Comparison of ENCODE assay signal across 20 mouse cellular contexts in the genomic region with DNA sequence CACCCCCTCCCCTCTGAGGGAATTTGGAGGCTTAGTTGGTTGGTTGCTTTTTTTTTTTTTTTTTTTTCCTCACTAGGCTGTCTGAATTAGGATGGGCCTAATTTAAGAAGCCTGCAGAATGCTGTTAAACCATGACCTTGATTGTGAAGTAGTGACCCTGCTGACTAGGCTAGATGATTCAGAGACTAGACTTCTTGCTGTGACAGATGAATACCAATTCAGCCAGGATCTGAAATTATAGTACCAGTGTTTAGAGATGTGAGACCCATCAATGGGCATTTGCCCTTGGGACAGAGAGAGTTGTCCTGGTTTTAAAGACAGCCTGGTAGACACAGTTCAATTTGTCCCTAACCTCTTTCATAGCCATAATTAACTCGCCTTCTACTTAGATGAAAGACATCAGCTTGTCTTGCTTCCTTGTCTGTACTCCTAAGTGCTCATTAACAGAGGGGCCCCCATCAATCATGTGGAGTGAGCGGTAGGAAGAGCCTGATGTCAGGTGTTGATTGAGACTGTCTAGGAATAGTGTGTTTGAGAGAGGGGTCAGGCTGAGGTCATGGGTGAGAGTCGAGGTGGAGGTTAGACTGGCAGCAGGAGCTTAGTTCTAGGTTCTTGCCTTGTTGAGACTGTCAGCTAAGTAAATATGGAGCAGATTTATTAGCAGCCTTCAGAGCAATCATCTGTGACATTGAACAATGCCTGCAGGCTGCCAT. TPM values are rescaled to one million over a fixed set of nuclear protein-coding genes. Genes with fewer than 3 reads are reported as not detected.
A peak's percentile ranks its signal among the peaks of the same experiment; 100 is the strongest.
DNase-seq lines count a peak whose midpoint lies in the region; ATAC-seq lines count a peak whose summit lies in the region.
"Had no signal": no experiment of that assay in that cellular context is flagged by ENCODE, and none has a peak within 500 bp of the region (broad histone marks: within the 10 kb centered on the region; RNA-seq: fewer than 3 reads in every experiment).

No protein-coding gene starts in this region.

- H3K4me3 ChIP-seq in kidney, embryonic 14.5 days (ENCODE audit: low read length): no peak overlapping the region
- H3K4me3 ChIP-seq in neural tube, embryonic 12.5 days: no peak overlapping the region
- H3K4me3 ChIP-seq: embryonic facial prominence, embryonic 12.5 days; liver, embryonic 12.5 days had no signal

- 20% methylated on average over 3 of the region's 3 CpGs for WGBS in kidney, embryonic 14.5 days
- WGBS in neural tube, embryonic 12.5 days: 6% methylated on average over 3 of the region's 3 CpGs

- no peak for DNase-seq in kidney, postnatal 4 days
- DNase-seq in R1 (ENCODE audit: low read depth, low spot score): peak; percentile 16
- DNase-seq in embryo, embryonic 11 days: peak; percentile 66
- no peak for DNase-seq in lung, postnatal 36 days
- DNase-seq: cerebellum, adult 18-20 months; heart, adult 18-20 months; kidney, adult 2 months; layer of hippocampus, adult 9-11 months; lung, postnatal 10 days; midbrain, embryonic 14.5 days; right cerebral cortex, postnatal 25 days; thymus, postnatal 36 days had no signal

- no peaks in the 10 kb centered on the region for H3K27me3 ChIP-seq in kidney, embryonic 14.5 days (ENCODE audit: control insufficient read depth, insufficient read depth, low read length)
- peaks cover 15% of the 10 kb centered on the region for H3K27me3 ChIP-seq in neural tube, embryonic 12.5 days (replicated peaks)

- no peaks in the 10 kb centered on the region; the same call in 1 of the 2 replicates for H3K9me3 ChIP-seq in kidney, embryonic 14.5 days (ENCODE audit: control insufficient read depth, low read length)
- H3K9me3 ChIP-seq in neural tube, embryonic 12.5 days: 0 out of 2 replicates have a peak, but pooled peaks cover 3% of the 10 kb centered on the region
- H3K9me3 ChIP-seq: embryonic facial prominence, embryonic 12.5 days had no signal

- H3K36me3 ChIP-seq in kidney, embryonic 14.5 days (ENCODE audit: control insufficient read depth, insufficient read depth, low read length): no peaks in the 10 kb centered on the region
- no peaks in the 10 kb centered on the region for H3K36me3 ChIP-seq in neural tube, embryonic 12.5 days
- H3K36me3 ChIP-seq: embryonic facial prominence, embryonic 12.5 days; liver, embryonic 12.5 days had no signal

- ATAC-seq in kidney, embryonic 14.5 days (ENCODE audit: low FRiP score, low TSS enrichment): 0 out of 2 replicates have a peak, but pooled peaks have one; percentile 9
- ATAC-seq in neural tube, embryonic 12.5 days (ENCODE audit: low FRiP score, low read depth): 0 out of 2 replicates have a peak, but pooled peaks have one; percentile 34
- ATAC-seq in monocyte, adult 5-6 weeks (replicated peaks; ENCODE audit: insufficient number of reproducible peaks, low FRiP score, low TSS enrichment, poor library complexity, severe bottlenecking): no peak
- ATAC-seq: liver, embryonic 12.5 days had no signal

- no peak overlapping the region for H3K27ac ChIP-seq in kidney, embryonic 14.5 days (ENCODE audit: low read depth, low read length)
- H3K27ac ChIP-seq in neural tube, embryonic 12.5 days: no peak overlapping the region
- H3K27ac ChIP-seq: embryonic facial prominence, embryonic 12.5 days; liver, embryonic 12.5 days had no signal

- no peak overlapping the region for H3K9ac ChIP-seq in kidney, embryonic 14.5 days (ENCODE audit: low read depth, low read length)
- no peak overlapping the region for H3K9ac ChIP-seq in neural tube, embryonic 12.5 days
- H3K9ac ChIP-seq: embryonic facial prominence, embryonic 12.5 days; liver, embryonic 12.5 days had no signal

- peaks cover 8% of the 10 kb centered on the region; the same call in 1 of the 2 replicates for H3K4me1 ChIP-seq in kidney, embryonic 14.5 days (ENCODE audit: control insufficient read depth, insufficient read depth, low read length)
- peaks cover 23% of the 10 kb centered on the region for H3K4me1 ChIP-seq in neural tube, embryonic 12.5 days

- no peak overlapping the region for H3K4me2 ChIP-seq in kidney, embryonic 14.5 days (replicated peaks; ENCODE audit: low read depth, low read length)
- no peak overlapping the region for H3K4me2 ChIP-seq in neural tube, embryonic 12.5 days (replicated peaks)
- H3K4me2 ChIP-seq: embryonic facial prominence, embryonic 12.5 days; liver, embryonic 12.5 days had no signal

RNA-seq across cellular contexts. Expression of a gene that starts 13.3 kb away (rescaled TPM):
- 0.09 and 0.14 TPM in 2 replicates for polyA plus RNA-seq in kidney, embryonic 14.5 days (2014; fragmentation: Nextera tagmentation; extraction: Ambion mirVana)
- polyA plus RNA-seq in neural tube, embryonic 12.5 days (2016; fragmentation: Nextera tagmentation; extraction: Ambion mirVana): 0.22 and 0.46 TPM in 2 replicates
- total RNA-seq in monocyte, adult 5-6 weeks (2017): not detected in 3 replicates
- total RNA-seq: hematopoietic stem cell, adult 5-6 weeks had no signal

RNA-seq across cellular contexts. Expression of a gene that starts 13.4 kb away (rescaled TPM):
- not detected in 2 replicates for polyA plus RNA-seq in kidney, embryonic 14.5 days (2014; fragmentation: Nextera tagmentation; extraction: Ambion mirVana)
- not detected in 2 replicates for polyA plus RNA-seq in neural tube, embryonic 12.5 days (2016; fragmentation: Nextera tagmentation; extraction: Ambion mirVana)
- not detected in 3 replicates for total RNA-seq in monocyte, adult 5-6 weeks (2017)
- total RNA-seq: heart, adult 18-20 months; hematopoietic stem cell, adult 5-6 weeks had no signal
- polyA plus RNA-seq: embryonic facial prominence, embryonic 12.5 days; kidney, adult 2 months; midbrain, embryonic 14.5 days; stomach, embryonic 14.5 days had no signal

RNA-seq across cellular contexts. Expression of a gene that starts 23.1 kb away (rescaled TPM):
- polyA plus RNA-seq in kidney, embryonic 14.5 days (2014; fragmentation: Nextera tagmentation; extraction: Ambion mirVana): not detected in 2 replicates
- polyA plus RNA-seq in neural tube, embryonic 12.5 days (2016; fragmentation: Nextera tagmentation; extraction: Ambion mirVana): not detected in 2 replicates
- not detected in 3 replicates for total RNA-seq in monocyte, adult 5-6 weeks (2017)
- total RNA-seq: heart, adult 18-20 months; hematopoietic stem cell, adult 5-6 weeks; left cerebral cortex, postnatal 36 days had no signal
- polyA plus RNA-seq: embryonic facial prominence, embryonic 12.5 days; kidney, adult 2 months; liver, embryonic 12.5 days; midbrain, embryonic 14.5 days; stomach, embryonic 14.5 days had no signal

RNA-seq across cellular contexts. Expression of a gene that starts 25.7 kb away (rescaled TPM):
- 13.7 and 21.3 TPM in 2 replicates for polyA plus RNA-seq in kidney, embryonic 14.5 days (2014; fragmentation: Nextera tagmentation; extraction: Ambion mirVana)
- polyA plus RNA-seq in neural tube, embryonic 12.5 days (2016; fragmentation: Nextera tagmentation; extraction: Ambion mirVana): 21.4 and 25.2 TPM in 2 replicates
- 2.9 to 4.1 TPM (median 3.8 TPM) in 3 replicates for total RNA-seq in monocyte, adult 5-6 weeks (2017)

RNA-seq across cellular contexts. Expression of a gene that starts 36.4 kb away (rescaled TPM):
- 1.2 and 1.9 TPM in 2 replicates for polyA plus RNA-seq in kidney, embryonic 14.5 days (2014; fragmentation: Nextera tagmentation; extraction: Ambion mirVana)
- polyA plus RNA-seq in neural tube, embryonic 12.5 days (2016; fragmentation: Nextera tagmentation; extraction: Ambion mirVana): 2.1 and 2.7 TPM in 2 replicates
- total RNA-seq in monocyte, adult 5-6 weeks (2017): not detected in 3 replicates
- total RNA-seq: hematopoietic stem cell, adult 5-6 weeks had no signal

Comparison
In these comparisons a context has a peak if more than half of its experiments do, and no peak if none do; other contexts are left out.
1. DNase-seq: peak in R1 (single experiment) and embryo, embryonic 11 days (single experiment); none in kidney, postnatal 4 days (0 of 2) and lung, postnatal 36 days (single experiment).